Mouse (Mus musculus): ENCODE measurements around the gene Gdpd3.
A peak's percentile ranks its signal among the peaks of the same experiment; 100 is the strongest.

Gdpd3 gene

DNA sequence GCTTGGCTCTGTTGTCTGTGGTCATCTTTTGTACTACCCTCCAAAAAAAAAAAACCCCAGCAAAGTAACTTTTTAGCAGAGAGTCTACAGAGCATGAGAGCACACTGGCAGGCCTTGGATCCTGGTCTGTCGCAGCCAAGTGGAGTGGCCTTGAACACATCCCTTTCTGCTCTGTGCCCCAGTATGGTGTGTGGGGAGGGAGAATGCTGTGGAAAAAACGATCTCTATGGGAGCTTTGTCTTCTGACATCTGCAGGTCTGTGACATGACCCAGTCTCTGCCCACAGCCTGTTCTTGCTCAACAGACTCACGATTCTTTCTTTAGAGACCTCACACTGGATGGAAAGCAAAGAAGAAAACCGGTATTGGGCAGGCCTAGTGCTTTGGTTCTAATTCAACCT is 5.2 kb upstream of the Gdpd3 start:
- DNase-seq = no peak

DNA sequence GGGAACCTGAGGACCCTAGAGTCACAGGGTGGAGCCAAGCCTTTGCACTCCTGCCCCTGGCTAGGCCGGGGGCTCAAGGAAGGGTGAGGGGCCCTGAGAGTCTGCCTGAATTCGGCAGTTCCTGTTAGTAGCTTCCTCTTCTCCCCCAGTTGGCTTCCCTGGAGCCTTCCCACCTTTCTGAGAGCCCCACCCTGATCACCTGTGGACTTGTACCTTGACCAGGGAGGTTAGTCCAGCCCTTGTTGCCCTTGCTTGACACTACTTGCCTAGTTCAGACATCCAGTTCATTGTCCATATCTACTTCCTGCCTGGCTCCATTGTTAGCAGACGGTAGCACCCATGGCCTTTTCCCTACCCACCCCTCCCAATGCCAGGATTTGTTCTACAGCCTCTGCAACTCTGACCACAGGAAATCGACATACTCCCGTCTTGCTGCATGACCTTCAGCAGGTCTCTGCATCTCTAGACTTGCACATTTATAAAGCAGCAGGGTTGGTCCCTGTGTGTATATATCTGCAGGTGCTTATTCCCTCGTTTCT is 4.5 kb upstream of the Gdpd3 start:
- DNase-seq = no peak

DNA sequence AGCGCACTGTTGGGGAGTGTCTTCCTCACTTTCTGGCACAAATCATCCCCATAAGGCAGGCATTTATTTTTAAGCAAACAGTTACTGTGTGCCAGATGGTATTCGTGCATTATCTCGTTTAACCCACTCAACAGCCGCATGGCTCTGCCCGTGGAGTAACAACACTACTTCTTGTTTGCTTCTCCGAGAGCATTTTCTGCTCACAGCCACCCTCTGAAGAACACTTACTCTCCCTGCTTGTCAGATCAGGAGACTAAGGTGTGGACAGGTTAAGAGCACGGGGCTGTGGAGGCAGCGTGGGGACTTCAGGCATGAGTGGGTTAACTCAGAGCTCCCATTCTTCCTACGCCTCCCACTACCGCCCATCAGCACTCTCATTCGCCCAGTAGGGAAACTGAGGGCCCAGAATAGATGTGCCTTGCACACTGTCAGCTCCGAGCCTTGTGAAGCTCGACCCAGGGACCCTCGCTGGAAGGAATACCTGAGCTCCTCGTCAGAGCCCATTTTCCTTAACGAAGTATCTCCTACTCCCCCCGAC is 3.6 kb upstream of the Gdpd3 start:
- DNase-seq = no peak

DNA sequence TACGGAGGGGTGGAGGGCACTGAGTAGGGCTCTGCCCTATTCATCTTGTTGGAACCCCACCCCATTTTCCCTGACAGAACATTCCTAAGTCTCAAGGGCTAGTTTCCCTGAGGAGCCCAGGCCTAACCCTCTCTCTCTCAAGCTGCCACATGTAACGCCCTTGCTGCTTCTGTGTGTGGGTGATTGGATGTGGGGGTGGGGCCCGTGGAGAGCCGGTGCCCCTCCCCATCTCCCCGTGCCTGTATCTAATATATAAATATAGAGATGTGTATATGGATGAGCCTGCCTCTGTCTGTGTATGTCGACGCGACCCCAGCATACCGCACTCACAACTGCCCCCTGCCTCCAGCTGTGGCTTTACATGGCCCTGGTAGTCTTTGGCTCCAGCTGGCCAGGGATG is 594 bp upstream of the Gdpd3 start:
- DNase-seq = peak; percentile 24

DNA sequence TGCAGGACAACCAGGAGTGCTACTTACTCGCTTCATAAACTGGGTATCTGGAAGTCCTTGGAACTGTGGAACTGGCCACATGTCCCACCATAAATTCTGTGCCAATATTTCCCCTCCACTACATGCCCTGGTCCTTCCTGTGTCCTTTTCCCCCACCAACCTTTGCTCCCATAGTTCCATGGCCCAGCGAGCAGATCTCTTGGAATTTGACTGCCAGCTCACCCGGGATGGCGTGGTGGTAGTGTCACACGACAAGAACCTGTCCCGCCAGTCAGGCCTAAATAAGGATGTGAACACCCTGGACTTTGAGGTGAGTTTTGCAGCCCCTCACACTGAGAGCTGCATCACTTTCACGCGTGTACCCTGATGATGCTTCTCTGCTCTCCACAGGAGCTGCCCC is 867 bp downstream of the Gdpd3 start:
- peak; percentile 12 for DNase-seq

DNA sequence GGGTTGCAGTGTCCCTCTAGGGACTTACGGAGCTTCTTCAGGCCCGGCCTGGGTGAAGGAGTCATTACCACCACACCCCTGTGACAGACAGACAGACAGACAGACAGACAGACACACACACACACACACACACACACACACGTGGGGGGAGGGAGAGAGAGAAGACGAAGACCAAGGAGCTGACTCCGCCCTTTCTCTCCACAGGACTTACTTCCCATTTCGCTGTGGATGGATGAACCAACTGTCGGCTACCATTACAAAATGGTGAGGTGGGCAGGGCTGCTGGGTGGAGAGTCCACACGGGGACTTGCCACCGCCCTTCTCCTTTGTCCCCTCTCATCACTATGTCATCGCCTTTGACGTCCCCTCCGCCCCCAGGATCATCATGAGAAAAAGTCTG is 4.7 kb downstream of the Gdpd3 start:
- DNase-seq = peak; percentile 23

DNA sequence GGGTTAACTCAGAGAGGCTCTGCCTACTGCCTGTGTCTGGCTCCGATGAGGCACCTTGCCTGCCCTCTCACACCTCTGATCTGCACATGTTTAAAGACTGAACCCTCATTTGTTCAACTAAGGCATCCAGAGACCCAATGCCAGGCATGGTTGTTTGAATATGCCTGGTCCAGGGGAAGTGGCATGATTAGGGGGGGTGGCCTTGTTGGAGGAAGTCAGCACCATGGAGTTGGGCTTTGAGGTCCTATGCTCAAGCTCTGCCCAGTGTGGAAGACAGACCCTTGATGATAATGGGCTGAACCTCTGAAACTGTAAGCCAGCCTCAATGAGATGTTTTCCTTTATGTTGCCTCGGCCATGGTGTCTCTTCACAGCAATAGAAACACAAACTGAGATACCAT is 7.2 kb downstream of the Gdpd3 start:
- peak; percentile 24 for DNase-seq

DNA sequence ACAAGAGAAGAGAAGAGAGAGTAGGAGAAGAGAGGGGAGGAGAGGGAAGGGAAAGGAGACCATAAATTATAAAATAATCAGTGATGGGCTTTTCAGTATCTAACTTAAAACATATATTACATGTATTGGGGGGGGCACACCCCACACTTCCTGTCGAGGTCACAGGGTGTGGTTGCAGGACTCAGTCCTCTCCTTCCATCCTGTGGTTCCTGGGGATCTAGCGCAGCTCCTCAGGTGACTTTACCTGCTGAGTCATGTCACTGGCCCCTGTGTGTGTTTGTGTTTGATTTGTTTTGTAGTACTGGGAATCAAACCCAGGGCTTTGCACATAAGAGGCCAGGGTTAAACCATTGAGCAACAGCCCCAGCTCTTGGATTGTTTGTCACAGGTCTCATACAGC is 8.3 kb downstream of the Gdpd3 start:
- no peak for DNase-seq

DNA sequence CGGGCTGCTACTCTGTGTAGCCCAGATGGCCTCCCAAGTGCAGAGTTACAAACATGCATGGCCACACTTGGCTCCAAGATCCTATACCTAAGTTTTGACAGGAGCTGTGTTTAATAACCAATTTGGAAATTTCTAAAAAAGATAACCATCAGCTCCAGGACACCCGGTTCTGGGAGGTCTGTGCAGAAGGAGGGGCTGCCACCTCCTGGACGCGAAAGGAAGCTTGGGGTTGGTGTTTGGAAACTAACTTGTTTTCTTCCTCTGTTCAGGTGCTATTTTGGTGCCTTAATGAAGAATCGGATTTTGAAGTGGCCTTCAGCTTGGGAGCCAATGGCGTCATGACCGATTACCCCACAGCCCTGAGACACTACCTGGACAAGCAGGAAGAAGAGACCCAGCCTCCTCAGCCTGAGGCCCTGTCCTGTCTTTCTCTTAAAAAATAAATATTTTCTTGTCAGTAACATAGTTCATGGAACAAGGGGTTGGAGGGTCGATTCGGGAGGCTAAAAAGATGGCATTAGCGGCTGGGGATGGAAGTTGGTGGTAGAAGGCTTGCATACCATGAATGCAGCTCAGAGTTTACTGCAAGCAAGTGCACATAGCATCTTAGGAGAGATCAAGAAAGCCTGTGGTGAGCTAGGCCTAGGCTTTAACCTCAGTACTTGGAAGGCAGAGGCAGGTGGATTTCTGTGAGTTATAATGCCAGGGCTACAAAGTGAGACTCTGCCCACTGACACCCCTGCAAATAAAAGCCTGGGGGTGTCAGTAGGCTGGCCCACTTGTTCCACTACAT is 9.2 kb downstream of the Gdpd3 start:
- no peak for DNase-seq

DNA sequence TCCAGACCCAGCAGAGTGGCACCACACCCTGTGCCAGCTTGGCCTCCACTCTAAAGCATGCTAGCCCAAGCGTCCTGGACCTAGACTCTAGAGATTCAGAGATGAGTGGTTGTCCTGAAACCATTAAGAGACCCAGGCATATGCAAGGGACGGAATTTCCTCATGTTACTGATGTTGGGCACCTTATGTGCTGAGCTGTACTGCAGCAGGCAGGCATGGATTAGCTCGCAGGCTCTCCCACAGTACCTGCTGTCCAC is 9.8 kb downstream of the Gdpd3 start:
- peak; percentile 53 for DNase-seq

DNA sequence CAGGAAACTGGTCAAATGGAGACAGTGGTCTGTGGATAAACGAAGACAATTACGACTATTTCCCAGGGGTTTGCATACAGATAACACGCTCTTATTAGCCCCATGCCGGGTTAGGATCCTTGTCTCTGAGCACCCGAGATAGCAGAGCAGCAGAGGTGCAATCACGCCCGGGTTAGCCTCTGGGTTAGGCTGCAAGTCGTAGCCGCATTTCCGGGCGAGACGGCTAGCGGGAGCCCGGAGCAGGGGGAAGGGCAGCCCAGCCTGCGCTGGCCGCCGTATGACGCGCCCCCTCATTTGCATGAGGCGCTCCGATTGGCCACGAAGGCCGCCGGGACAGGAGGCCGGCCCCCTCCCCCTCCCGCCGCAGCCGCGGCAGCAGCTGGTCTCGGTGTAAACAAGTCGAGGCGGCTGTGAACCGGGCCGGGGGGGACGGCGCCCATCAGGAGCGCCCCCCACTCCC is 10.5 kb downstream of the Gdpd3 start, which contains the start of gene Ypel3:
TSS of gene Ypel3 (plus strand) at position 358 of the 460 bp plus-strand sequence.
- DNase-seq = peak; percentile 98

DNA sequence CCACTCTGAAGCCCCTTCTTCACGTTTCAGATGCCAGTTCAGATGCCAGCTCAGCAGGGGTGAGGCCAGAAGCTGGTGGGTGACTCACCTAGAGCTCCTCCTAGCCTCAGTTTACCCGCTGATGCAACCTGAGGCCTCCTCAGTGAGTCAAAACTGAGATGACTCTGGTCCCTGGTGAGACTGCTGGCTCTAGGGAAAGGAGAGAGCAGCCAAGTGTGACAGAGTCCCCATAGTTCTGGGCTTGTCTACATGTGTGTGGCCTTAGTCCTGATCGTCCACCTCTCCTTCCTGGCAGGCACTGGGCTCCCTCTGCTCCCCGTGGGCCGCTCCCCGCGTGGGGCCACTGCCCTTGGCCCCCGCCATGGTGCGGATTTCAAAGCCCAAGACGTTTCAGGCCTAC is 11.3 kb downstream of the Gdpd3 start:
- DNase-seq = peak; percentile 78

DNA sequence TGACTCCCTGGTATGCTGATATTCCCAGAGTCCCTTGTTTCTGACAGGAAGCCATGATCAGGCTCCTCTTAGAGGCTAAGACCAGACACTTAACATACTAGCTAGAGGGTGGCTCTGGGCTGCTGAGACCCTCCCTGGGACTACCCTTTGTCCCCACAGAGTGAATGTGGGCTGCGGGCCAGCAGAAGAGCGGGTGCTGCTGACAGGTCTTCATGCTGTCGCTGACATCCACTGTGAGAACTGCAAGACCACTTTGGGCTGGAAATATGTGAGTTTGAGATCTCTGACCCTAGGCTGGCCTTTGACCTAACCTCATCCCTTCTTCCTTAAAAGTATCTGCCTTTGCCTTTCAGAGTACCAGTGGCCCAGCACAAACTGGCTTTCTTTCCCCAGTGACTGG is 12.0 kb downstream of the Gdpd3 start:
- DNase-seq = peak; percentile 69

DNA sequence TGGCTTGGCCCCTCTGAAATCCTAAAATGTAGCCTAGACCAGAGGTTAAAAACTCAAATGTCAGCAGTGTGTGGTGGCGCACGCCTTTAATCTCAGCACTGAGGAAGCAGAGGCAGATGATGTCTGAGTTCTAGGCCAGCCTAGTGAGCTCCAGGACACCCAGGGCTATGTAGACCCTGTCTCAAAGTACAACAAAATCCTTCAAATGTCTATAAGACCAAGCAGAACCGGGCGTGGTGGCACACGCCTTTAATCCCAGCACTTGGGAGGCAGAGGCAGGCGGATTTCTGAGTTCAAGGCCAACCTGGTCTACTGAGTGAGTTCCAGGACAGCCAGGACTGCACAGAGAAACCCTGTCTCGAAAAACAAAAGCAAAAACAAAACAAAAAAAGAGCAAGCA is 13.0 kb downstream of the Gdpd3 start:
- peak; percentile 40 for DNase-seq

DNA sequence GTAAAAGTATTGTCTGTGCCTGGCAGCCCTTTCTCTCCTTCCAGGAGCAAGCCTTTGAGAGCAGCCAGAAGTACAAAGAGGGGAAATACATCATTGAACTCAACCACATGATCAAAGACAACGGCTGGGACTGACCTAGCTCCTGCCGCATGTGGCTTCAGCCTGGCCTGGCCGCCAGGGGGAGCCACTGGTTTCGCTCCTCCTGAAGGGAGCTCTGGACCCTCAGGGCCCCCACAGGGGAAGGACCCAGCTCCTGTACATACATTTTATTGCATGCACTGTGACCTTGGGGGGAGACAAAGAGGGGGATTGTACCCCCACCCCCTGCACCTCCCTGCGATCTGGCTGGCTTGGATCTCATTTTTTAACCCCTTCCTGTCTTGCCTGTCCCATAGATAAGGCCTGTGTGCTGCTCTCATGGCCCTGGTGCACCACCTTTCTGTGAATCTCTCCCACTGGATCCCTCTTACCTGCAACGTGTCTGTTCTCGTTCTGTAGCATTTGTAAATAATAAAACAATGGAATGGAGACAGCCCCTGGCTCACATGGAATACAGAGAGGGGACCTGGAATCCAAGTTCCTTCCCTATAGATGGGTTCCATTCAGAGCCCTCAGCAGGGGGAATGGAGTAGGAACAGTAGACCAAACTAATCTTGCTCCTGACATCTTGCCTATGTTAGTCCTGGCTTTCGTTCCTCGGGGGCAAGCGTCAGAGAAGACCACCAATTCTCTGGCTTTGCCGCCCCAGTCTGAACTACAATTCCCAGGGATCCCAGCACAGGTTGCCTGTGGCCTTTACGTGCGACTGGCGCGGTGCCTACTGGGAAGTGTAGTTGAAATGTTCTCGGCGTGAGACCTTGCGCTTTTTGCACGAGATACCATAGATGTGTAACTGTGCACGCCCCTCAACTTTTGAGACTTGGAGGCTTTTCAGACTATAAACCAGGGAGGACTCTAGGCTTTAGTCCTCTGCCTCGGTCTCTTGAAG is 14.1 kb downstream of the Gdpd3 start:
- peak; percentile 89 for DNase-seq

DNA sequence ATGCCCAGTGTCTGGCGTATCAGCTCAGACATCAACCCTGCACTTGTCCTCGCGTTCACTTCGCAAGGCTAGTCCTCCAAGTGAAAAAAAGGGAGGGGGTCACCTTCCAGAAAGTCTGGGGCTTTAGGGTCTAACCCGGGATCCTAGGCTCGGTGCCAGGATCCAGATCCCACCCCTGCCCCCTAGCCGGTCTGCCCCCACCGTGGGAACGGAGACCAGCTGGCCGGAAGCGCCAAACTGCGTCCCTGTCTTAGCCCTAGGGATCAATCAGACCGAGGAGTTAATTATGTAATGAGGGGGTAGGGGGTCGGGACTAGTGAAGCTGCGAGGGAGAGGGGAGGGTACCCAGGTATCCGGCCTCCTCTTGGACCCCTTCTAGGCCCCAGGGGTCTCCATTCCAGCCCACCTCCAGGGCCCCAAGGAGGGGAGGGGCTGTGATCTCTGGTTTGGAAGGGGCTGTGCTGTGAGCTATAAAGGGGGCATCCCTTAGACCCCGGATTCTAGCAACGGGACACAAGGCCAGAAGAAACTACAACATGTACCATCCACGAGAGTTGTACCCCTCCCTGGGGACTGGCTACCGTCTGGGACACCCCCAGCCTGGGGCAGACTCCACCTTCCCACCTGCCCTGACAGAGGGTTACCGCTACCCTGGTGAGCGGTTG is 15.0 kb downstream of the Gdpd3 start, which contains the start of gene Tbx6:
TSS of gene Tbx6 (plus strand) at position 513 of the 665 bp plus-strand sequence.
- peak; percentile 81 for DNase-seq

DNA sequence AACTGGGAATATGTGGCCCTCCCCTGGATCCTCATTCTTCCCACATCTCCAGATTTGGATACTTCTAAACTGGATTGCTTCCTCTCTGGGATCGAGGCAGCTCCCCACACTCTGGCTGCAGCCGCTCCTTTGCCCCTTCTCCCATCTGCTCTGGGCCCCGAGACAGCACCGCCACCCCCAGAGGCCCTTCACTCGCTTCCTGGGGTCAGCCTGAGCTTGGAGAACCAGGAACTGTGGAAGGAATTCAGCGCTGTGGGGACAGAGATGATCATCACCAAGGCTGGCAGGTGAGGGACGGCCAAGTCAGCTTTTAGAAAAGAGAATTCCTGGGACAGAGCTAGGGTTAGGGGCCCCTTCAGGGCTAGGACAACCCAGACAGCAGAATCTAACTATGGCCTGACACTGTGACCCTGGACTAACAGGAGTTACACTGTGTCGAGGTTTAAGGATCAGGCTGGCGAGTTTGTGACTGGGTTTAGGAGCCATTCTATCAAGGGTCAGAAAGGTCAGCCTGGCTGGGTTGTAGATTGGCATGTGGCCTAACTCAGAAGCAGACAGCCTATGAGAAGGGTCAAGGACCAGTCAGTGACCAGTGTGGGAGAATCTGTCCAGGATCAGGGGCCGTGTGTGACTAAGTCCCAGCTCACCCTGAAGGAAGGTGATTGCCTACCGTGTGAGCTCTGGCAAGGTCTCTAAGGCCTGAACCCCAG is 15.7 kb downstream of the Gdpd3 start:
- peak; percentile 55 for DNase-seq

DNA sequence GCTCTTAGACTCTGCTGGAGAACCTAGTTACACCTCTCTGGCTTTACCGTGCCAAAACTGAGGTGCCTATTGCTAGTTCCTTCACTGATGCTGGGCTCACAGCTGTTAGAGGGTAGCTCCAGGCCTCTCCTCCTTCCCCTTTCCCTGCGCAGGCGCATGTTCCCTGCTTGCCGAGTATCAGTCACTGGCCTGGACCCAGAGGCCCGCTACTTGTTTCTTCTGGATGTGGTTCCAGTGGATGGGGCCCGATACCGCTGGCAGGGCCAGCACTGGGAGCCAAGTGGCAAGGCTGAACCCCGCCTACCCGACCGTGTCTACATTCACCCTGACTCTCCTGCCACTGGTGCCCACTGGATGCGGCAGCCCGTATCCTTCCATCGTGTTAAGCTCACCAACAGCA is 16.6 kb downstream of the Gdpd3 start:
- DNase-seq = peak; percentile 63

DNA sequence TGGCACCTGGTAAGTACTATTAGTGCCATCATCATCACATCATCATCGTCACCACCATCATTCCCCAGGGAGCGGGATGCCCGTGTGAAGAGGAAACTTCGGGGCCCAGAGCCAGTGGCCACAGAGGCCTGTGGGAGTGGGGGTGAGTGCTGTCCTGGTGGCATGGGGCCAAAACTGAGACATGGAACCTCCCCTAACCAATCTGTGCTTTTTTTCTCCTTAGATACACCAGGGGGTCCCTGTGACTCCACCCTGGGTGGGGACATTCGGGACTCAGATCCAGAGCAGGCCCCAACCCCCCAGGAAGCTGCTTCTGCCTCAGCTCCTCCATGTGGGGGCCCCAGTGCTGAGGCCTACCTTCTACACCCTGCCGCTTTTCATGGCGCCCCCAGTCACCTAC is 18.3 kb downstream of the Gdpd3 start:
- peak; percentile 51 for DNase-seq

DNA sequence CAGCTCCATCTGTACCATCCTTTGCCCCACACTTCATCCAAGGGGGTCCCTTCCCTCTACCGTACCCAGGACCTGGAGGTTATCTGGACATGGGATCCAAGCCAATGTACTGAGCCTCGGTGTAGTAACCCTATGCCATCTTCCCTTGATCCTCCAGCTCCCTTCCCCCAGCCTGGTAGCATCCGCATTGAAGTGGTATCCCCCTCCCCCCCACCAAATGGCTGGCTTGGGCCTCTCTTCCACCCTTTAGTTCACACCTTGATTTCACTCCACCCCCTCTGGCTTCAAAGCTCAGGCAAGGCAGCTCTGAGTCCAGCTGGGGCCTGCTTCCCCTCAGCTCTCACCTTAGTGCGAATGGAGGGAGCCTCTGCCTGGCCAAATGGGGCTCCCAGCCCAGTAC is 18.9 kb downstream of the Gdpd3 start:
- peak; percentile 47 for DNase-seq

DNA sequence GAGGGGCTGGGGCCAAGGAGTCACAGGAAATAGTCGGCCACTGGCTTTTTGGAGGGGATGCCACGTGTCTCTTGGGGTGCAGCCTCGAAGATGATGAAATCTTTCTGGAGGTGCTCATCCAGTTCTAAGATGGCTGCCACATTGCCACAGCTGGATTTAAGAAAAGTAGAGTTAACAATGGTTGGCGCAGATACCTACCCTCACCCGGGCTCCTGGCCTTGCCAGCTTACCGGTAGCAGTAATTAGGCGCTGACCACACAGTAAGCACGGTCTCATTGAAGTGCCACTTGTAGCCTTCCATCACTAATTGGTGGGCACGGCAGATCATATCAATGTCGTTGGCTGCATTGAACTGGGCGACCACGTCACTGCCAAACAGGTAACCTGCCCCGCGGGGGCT is 20.0 kb downstream of the Gdpd3 start:
- DNase-seq = no peak

DNA sequence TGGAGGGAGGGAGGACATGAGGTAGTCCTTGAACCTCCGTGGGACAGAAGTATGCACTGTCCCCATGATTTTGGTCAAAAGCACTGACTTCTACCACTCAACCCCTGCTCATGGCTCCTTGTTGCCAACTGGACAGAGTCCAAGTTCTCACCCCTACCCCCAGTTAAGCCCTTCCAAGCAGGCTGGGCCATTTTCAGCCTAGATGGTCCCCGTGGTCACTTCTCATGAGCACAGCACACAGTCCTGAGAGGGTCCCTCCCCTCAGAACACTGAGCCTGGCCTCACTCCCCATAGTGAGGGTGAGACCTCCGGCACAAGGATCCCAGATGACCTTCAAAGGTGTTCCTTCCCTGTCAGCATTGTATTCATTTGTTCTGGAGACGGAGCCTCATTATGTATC is 23.0 kb downstream of the Gdpd3 start:
- DNase-seq = peak; percentile 42
